Mouse (Mus musculus) kidney, postnatal 0 days (tissue): ENCODE measurements around the gene Rere. TPM values are rescaled to one million over a fixed set of nuclear protein-coding genes. Genes with fewer than 3 reads are reported as not detected.

ENCODE experiments used
- ATAC-seq: fragments of 200-750 bp; cut with Nextera tagmentation; replicated peaks from 2 replicates; pipeline ENCODE4 v1.8.0; 2017; ENCODE audit warnings: low read depth, moderate number of reproducible peaks, moderate TSS enrichment, moderate library complexity; ENCODE audit not compliant: low FRiP score
- DNase-seq: peaks from one replicate; pipeline ENCODE4 v3.0.0-alpha.2; 2016; ENCODE audit warnings: low spot score
- H3K27ac ChIP-seq: fragments of 300-500 bp; sonication (generic); 2 replicates; pipeline ENCODE4 v1.5.1; 2014; ENCODE audit warnings: mild to moderate bottlenecking
- H3K27me3 ChIP-seq: fragments of 300-500 bp; sonication (generic); 2 replicates; pipeline ENCODE4 v1.6.1; 2014; ENCODE audit warnings: low read length, mixed read lengths; ENCODE audit not compliant: insufficient read depth
- H3K36me3 ChIP-seq: fragments of 300-500 bp; sonication (generic); 2 replicates; pipeline ENCODE4 v1.6.1; 2014; ENCODE audit warnings: low read length, mixed read lengths; ENCODE audit not compliant: insufficient read depth
- H3K4me1 ChIP-seq: fragments of 300-500 bp; sonication (generic); replicated peaks from 2 replicates; pipeline ENCODE4 v1.6.1; 2014; ENCODE audit warnings: antibody characterized with exemption, low read length, mixed read lengths; ENCODE audit not compliant: insufficient read depth
- H3K4me2 ChIP-seq: fragments of 300-500 bp; sonication (generic); 2 replicates; pipeline ENCODE4 v1.6.1; 2014; ENCODE audit warnings: mild to moderate bottlenecking, low read length, moderate library complexity, mixed read lengths
- H3K4me3 ChIP-seq: fragments of 300-500 bp; sonication (generic); replicated peaks from 2 replicates; pipeline ENCODE4 v1.5.1; 2014; ENCODE audit warnings: low read depth, low read length
- H3K9ac ChIP-seq: fragments of 300-500 bp; sonication (generic); 2 replicates; pipeline ENCODE4 v1.6.1; 2014; ENCODE audit warnings: low read depth, low read length
- H3K9me3 ChIP-seq: fragments of 300-500 bp; sonication (generic); replicated peaks from 2 replicates; pipeline ENCODE4 v1.6.1; 2016; ENCODE audit warnings: low read length, inconsistent platforms, mixed read lengths
- CTCF ChIP-seq: IDR thresholded peaks from 2 replicates; pipeline ENCODE4 v1.5.1; 2016; ENCODE audit warnings: antibody characterized with exemption, low read depth, mild to moderate bottlenecking, moderate library complexity
- WGBS: fragments of 180-500 bp; shearing (Covaris S2); extraction: QIAGEN DNeasy Blood & Tissue Kit; methylation state at CpG from one replicate; pipeline ENCODE4 v1.1.7; 2014; 5-methylcytosine and 5-hydroxymethylcytosine counted together
- polyA plus RNA-seq: library from polyadenylated mRNA; unstranded; fragments of >200 nt; fragmentation: Nextera tagmentation; extraction: Ambion mirVana; gene quantifications from 2 replicates; pipeline ENCODE4 v1.2.1, GENCODE M21; 2015

The Rere gene
- polyA plus RNA-seq, 1 experiment from 2014 or later: 29.8 TPM

DNA sequence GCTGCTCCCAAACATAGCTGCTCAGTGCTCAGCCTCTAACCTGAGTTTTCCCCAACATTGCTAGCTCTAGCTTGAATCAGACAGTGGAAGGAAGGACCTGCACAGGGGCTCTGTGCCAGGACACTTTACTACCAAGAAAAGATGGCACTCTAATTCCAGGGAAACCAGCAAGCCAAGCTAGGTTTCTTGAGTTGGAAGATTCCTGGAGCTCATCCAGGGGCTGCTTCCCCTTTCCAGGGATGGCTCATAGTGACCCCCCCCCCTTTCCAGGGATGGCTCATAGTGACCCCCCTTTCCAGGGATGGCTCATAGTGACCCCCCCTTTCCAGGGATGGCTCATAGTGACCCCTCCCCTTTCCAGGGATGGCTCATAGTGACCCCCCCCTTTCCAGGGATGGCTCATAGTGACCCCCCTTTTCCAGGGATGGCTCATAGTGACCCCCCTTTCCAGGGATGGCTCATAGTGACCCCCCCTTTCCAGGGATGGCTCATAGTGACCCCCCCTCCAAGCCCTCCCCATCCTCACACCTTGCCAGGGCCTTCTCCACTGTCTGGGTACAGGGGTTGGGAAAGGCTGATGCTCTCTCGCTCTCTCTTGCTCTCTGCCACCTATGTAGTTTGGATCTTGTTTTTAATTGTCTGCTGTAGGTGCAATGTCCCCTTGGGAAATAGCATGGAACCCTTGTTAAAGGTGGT, 322.1 kb downstream of the Rere start:
- no peak for ATAC-seq
- Histone ChIP-seq H3K36me3 (no peaks in the 10 kb centered on the region), H3K4me1 (peaks cover 20% of the 10 kb centered on the region; the same call in 1 of the 2 replicates), H3K9me3 (no peaks in the 10 kb centered on the region), H3K27me3 (no peaks in the 10 kb centered on the region), H3K4me2 (no peak overlapping the region), H3K9ac (no peak overlapping the region), H3K27ac (no peak overlapping the region), H3K4me3 (no peak overlapping the region)
- TF ChIP-seq CTCF: no peak
- 100% methylated on average over 1 of the region's 1 CpGs for WGBS
- DNase-seq: no peak

DNA sequence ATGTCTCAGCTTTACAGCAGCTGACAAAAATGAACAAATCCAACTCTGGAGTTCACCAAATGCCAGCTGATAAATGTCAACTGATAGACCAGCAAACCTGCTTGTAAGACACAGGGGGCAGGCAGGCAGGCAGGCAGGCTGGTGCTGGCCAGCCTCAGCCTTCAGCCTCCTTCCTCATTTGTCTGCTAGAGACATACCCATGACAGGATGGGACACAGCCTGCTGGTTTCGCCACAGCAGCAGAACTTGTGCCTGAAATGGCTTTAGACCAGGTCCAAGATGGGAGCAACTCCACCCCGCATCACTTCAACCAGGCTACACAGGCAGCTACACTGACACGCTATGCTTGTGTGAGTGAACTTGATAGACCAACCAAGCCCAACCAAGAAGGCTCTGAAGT, 324.4 kb downstream of the Rere start:
- ATAC-seq: no peak
- no peak for TF ChIP-seq CTCF
- 78% methylated on average over 3 of the region's 3 CpGs for WGBS

DNA sequence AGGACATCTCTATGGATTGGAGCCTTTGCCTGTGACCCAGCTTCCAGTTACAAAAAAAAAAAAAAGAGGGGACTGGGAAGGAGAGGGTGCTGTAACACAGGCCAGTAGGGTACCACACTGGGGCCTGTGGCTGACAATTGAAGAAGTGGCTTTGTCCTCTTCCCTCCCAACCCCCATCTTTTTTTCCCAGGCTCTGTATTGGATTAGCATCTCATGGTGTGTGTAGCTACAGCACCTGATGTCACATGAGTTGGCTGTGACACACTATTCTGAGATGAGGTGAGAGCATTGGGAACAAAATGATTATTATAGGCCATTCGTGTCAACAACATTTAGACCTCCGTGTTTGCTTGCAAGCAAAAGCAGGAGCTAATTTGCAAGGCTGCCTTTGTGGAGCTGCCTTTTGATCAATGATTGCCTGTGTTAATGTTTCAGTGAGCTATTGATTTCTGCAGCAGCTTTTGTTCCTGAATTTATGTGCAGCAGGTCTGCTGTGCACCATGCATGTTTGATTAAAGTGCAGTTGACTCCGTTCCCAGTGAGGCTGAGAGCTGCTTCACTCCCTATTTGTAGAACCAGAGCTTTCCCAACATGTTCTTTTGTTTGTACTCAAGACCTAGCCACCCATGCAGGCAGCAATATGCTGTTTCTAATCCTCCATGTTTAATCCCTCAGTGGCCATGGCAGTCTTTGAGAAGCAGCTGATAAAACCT, 325.2 kb downstream of the Rere start:
- 55% methylated on average over 3 of the region's 3 CpGs for WGBS
- peak overlapping the region; percentile 0; the same call in 1 of the 2 replicates for H3K27ac ChIP-seq

More for the DNA sequence above, 324.4 kb downstream of the Rere start:
- no peak overlapping the region for H3K4me3 ChIP-seq
- 0 out of 2 replicates have a peak, but pooled peaks cover 2% of the 10 kb centered on the region for H3K36me3 ChIP-seq
- no peak overlapping the region for H3K4me2 ChIP-seq
- no peaks in the 10 kb centered on the region for H3K27me3 ChIP-seq
- no peak for DNase-seq
- H3K27ac ChIP-seq: no peak overlapping the region; the same call in 1 of the 2 replicates
- no peaks in the 10 kb centered on the region for H3K9me3 ChIP-seq
- no peak overlapping the region for H3K9ac ChIP-seq
- H3K4me1 ChIP-seq: peaks cover 11% of the 10 kb centered on the region; the same call in 1 of the 2 replicates

DNA sequence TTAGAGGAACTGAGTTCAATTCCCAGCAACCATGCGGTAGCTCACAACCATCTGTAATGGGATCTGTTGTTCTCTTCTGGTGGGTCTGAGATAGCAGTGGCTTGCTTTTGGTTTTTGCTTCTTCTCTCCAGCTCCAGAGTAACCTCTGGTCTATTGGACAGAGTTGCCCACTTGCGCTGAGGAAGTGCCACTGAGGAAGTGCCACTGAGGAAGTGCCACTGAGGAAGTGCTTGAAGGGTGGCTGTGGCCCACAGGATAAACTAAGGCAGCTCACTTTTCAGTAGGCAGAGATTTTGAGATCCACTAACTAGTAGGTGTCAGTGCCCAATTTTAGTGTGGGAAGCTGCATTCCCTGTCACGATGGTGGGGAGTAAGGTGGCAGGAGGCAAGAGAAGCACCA, 327.2 kb downstream of the Rere start:
- DNase-seq: no peak
- no peaks in the 10 kb centered on the region for H3K27me3 ChIP-seq
- WGBS: 96% methylated on average over 3 of the region's 3 CpGs
- no peak for TF ChIP-seq CTCF
- H3K36me3 ChIP-seq: peaks cover 27% of the 10 kb centered on the region
- no peak overlapping the region for H3K27ac ChIP-seq
- H3K4me3 ChIP-seq: no peak overlapping the region
- H3K4me1 ChIP-seq: peaks cover 11% of the 10 kb centered on the region; the same call in 1 of the 2 replicates
- H3K4me2 ChIP-seq: no peak overlapping the region
- H3K9me3 ChIP-seq: no peaks in the 10 kb centered on the region
- H3K9ac ChIP-seq: no peak overlapping the region
- ATAC-seq: no peak

More for the DNA sequence above, 325.2 kb downstream of the Rere start:
- Histone ChIP-seq H3K4me1 (peaks cover 11% of the 10 kb centered on the region; the same call in 1 of the 2 replicates), H3K4me2 (no peak overlapping the region), H3K36me3 (peaks cover 6% of the 10 kb centered on the region; the same call in 1 of the 2 replicates), H3K4me3 (no peak overlapping the region), H3K27me3 (no peaks in the 10 kb centered on the region), H3K9ac (no peak overlapping the region), H3K9me3 (no peaks in the 10 kb centered on the region)
- no peak for TF ChIP-seq CTCF
- no peak for DNase-seq
- no peak for ATAC-seq

DNA sequence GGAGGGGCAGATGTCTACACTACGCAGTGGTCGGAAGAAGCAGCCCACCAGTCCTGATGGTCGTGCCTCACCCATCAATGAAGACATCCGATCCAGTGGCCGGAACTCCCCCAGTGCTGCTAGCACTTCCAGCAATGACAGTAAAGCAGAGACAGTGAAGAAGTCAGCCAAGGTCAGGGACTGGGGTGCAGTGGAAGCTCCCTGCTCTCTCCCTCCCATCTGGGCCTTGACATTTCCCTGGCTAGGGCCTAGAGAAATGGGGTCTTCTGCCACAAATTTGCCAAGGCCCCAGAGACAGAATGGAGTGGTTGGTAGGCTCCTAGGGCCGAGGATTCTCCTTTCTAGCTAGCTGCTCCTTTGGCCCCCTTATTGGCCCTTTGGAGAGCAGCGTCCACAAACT, 332.3 kb downstream of the Rere start:
- ATAC-seq (no peak), DNase-seq (no peak)
- 71% methylated on average over 7 of the region's 7 CpGs for WGBS
- no peaks in the 10 kb centered on the region for H3K27me3 ChIP-seq
- no peak overlapping the region for H3K9ac ChIP-seq
- TF ChIP-seq CTCF: no peak
- H3K27ac ChIP-seq: no peak overlapping the region
- H3K4me1 ChIP-seq: no peaks in the 10 kb centered on the region
- H3K9me3 ChIP-seq: no peaks in the 10 kb centered on the region
- no peak overlapping the region for H3K4me2 ChIP-seq
- H3K4me3 ChIP-seq: no peak overlapping the region
- H3K36me3 ChIP-seq: peaks cover 72% of the 10 kb centered on the region

DNA sequence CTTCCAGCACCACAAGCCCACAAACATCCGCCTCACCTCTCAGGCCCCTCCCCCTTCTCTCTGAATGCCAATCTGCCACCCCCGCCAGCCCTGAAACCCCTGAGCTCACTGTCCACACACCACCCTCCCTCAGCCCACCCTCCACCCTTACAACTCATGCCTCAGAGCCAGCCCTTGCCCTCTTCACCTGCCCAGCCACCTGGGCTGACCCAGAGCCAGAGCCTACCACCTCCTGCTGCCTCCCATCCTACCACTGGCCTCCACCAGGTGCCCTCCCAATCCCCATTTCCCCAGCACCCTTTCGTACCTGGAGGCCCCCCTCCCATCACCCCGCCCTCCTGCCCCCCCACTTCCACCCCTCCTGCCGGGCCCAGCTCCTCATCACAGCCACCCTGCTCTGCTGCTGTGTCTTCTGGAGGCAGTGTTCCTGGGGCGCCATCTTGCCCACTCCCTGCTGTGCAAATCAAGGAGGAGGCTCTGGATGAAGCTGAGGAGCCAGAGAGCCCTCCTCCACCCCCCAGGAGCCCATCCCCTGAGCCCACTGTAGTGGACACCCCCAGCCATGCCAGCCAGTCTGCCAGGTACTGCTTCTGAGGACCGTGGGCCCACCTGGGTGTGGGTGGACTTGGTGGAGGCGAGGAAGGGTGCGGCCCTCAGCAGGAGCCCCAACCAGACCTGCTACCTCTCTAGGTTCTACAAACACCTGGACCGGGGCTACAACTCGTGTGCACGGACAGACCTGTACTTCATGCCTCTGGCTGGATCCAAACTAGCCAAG, 334.0 kb downstream of the Rere start:
- ATAC-seq (no peak), DNase-seq (no peak)
- peak overlapping the region; percentile 52 for H3K27ac ChIP-seq
- WGBS: 88% methylated on average over 12 of the region's 12 CpGs
- no peak overlapping the region for H3K4me3 ChIP-seq
- no peaks in the 10 kb centered on the region for H3K4me1 ChIP-seq
- no peak overlapping the region for H3K9ac ChIP-seq
- peaks cover 87% of the 10 kb centered on the region for H3K36me3 ChIP-seq
- no peak overlapping the region for H3K4me2 ChIP-seq
- TF ChIP-seq CTCF: no peak
- no peaks in the 10 kb centered on the region for H3K9me3 ChIP-seq
- H3K27me3 ChIP-seq: no peaks in the 10 kb centered on the region
